Mouse (Mus musculus): Measurements from ENCODE around the gene Ablim2. TPM values are rescaled to one million over a fixed set of nuclear protein-coding genes. Genes with fewer than 3 reads are reported as not detected.

Gene Ablim2
- polyA plus RNA-seq, 1 experiment from 2014 or later = 2.7 TPM

GRCm38 (mm10) chr5:35905283-35905682, 147.6 kb downstream of the Ablim2 start:
- H3K27ac ChIP-seq = peak overlapping the region; percentile 12; the same call in 1 of the 2 replicates
- H3K4me3 ChIP-seq = no peak overlapping the region
- no peak overlapping the region for H3K4me2 ChIP-seq
- peaks cover 58% of the 10 kb centered on the region for H3K4me1 ChIP-seq
- H3K9me3 ChIP-seq = no peaks in the 10 kb centered on the region
- ATAC-seq (ENCODE audit: insufficient number of reproducible peaks, low FRiP score, low TSS enrichment, low read depth) = no peak
- no peaks in the 10 kb centered on the region for H3K27me3 ChIP-seq
- 47% methylated on average over 8 of the region's 8 CpGs for WGBS
- H3K36me3 ChIP-seq = 0 out of 2 replicates have a peak, but pooled peaks cover 3% of the 10 kb centered on the region
- no peak overlapping the region for H3K9ac ChIP-seq

- no peaks in the 10 kb centered on the region for H3K9me3 ChIP-seq
- H3K27ac ChIP-seq = peak overlapping the region; percentile 50; the same call in 1 of the 2 replicates
- no peak overlapping the region for H3K4me2 ChIP-seq
- no peak overlapping the region for H3K4me3 ChIP-seq
- WGBS = 78% methylated on average over 4 of the region's 4 CpGs
- H3K4me1 ChIP-seq = peaks cover 46% of the 10 kb centered on the region
- ATAC-seq (ENCODE audit: insufficient number of reproducible peaks, low FRiP score, low TSS enrichment, low read depth) = no peak
- no peaks in the 10 kb centered on the region for H3K27me3 ChIP-seq
- H3K9ac ChIP-seq = no peak overlapping the region
- H3K36me3 ChIP-seq = peaks cover 7% of the 10 kb centered on the region; the same call in 1 of the 2 replicates
Observed at GRCm38 (mm10) chr5:35907090-35907489, 149.4 kb downstream of the Ablim2 start.

- ATAC-seq (ENCODE audit: insufficient number of reproducible peaks, low FRiP score, low TSS enrichment, low read depth) = peak; percentile 64; the same call in 1 of the 2 replicates
- Histone ChIP-seq H3K27ac (peak overlapping the region; percentile 75), H3K27me3 (no peaks in the 10 kb centered on the region), H3K9me3 (no peaks in the 10 kb centered on the region), H3K36me3 (peaks cover 8% of the 10 kb centered on the region; the same call in 1 of the 2 replicates), H3K4me2 (peak overlapping the region; percentile 14; the same call in 1 of the 2 replicates), H3K4me1 (peaks cover 46% of the 10 kb centered on the region), H3K4me3 (no peak overlapping the region), H3K9ac (no peak overlapping the region)
- 20% methylated on average over 15 of the region's 15 CpGs for WGBS
Observed at GRCm38 (mm10) chr5:35907633-35908426, 150.2 kb downstream of the Ablim2 start.

- no peak for ATAC-seq (ENCODE audit: insufficient number of reproducible peaks, low FRiP score, low TSS enrichment, low read depth)
- no peak overlapping the region for H3K9ac ChIP-seq
Observed at GRCm38 (mm10) chr5:35908626-35909443, 151.2 kb downstream of the Ablim2 start.

GRCm38 (mm10) chr5:35915629-35916300, 158.1 kb downstream of the Ablim2 start:
- ATAC-seq (ENCODE audit: insufficient number of reproducible peaks, low FRiP score, low TSS enrichment, low read depth) = no peak
- H3K4me1 ChIP-seq = peaks cover 39% of the 10 kb centered on the region
- H3K4me3 ChIP-seq = no peak overlapping the region
- WGBS = 58% methylated on average over 12 of the region's 12 CpGs
- H3K27ac ChIP-seq = no peak overlapping the region
- no peak overlapping the region for H3K9ac ChIP-seq
- H3K36me3 ChIP-seq = peaks cover 5% of the 10 kb centered on the region; the same call in 1 of the 2 replicates
- no peak overlapping the region for H3K4me2 ChIP-seq
- no peaks in the 10 kb centered on the region for H3K9me3 ChIP-seq
- no peaks in the 10 kb centered on the region for H3K27me3 ChIP-seq

More at GRCm38 (mm10) chr5:35908626-35909443, 151.2 kb downstream of the Ablim2 start:
- Histone ChIP-seq H3K4me3 (no peak overlapping the region), H3K4me2 (no peak overlapping the region), H3K27ac (peak overlapping the region; percentile 75), H3K9me3 (no peaks in the 10 kb centered on the region), H3K27me3 (no peaks in the 10 kb centered on the region), H3K36me3 (peaks cover 5% of the 10 kb centered on the region; the same call in 1 of the 2 replicates), H3K4me1 (peaks cover 46% of the 10 kb centered on the region)
- WGBS = 49% methylated on average over 13 of the region's 13 CpGs

- no peak overlapping the region for H3K9ac ChIP-seq
- peaks cover 2% of the 10 kb centered on the region; the same call in 1 of the 2 replicates for H3K36me3 ChIP-seq
- H3K9me3 ChIP-seq = no peaks in the 10 kb centered on the region
- peaks cover 48% of the 10 kb centered on the region for H3K4me1 ChIP-seq
- no peak overlapping the region for H3K4me2 ChIP-seq
- ATAC-seq (ENCODE audit: insufficient number of reproducible peaks, low FRiP score, low TSS enrichment, low read depth) = no peak
- H3K27ac ChIP-seq = no peak overlapping the region
- 65% methylated on average over 5 of the region's 5 CpGs for WGBS
- H3K27me3 ChIP-seq = no peaks in the 10 kb centered on the region
- no peak overlapping the region for H3K4me3 ChIP-seq
Observed at GRCm38 (mm10) chr5:35916666-35917065, 159.0 kb downstream of the Ablim2 start.

- H3K27ac ChIP-seq = peak overlapping the region; percentile 65
- no peak overlapping the region for H3K4me2 ChIP-seq
Observed at GRCm38 (mm10) chr5:35918387-35918786, 160.7 kb downstream of the Ablim2 start.

GRCm38 (mm10) chr5:35920076-35920475, 162.4 kb downstream of the Ablim2 start:
- H3K9ac ChIP-seq = no peak overlapping the region
- ATAC-seq (ENCODE audit: insufficient number of reproducible peaks, low FRiP score, low TSS enrichment, low read depth) = no peak
- H3K9me3 ChIP-seq = no peaks in the 10 kb centered on the region
- no peak overlapping the region for H3K4me3 ChIP-seq
- no peaks in the 10 kb centered on the region for H3K27me3 ChIP-seq
- H3K4me1 ChIP-seq = peaks cover 72% of the 10 kb centered on the region
- H3K4me2 ChIP-seq = no peak overlapping the region
- no peaks in the 10 kb centered on the region for H3K36me3 ChIP-seq
- no peak overlapping the region for H3K27ac ChIP-seq
- 70% methylated on average over 4 of the region's 4 CpGs for WGBS

More at GRCm38 (mm10) chr5:35918387-35918786, 160.7 kb downstream of the Ablim2 start:
- 21% methylated on average over 8 of the region's 8 CpGs for WGBS
- ATAC-seq (ENCODE audit: insufficient number of reproducible peaks, low FRiP score, low TSS enrichment, low read depth) = no peak
- Histone ChIP-seq H3K27me3 (no peaks in the 10 kb centered on the region), H3K4me1 (peaks cover 63% of the 10 kb centered on the region), H3K9me3 (no peaks in the 10 kb centered on the region), H3K36me3 (no peaks in the 10 kb centered on the region), H3K4me3 (no peak overlapping the region), H3K9ac (no peak overlapping the region)

- no peak overlapping the region for H3K4me2 ChIP-seq
- H3K9me3 ChIP-seq = no peaks in the 10 kb centered on the region
- no peak overlapping the region for H3K4me3 ChIP-seq
- H3K27ac ChIP-seq = peak overlapping the region; percentile 88
- peaks cover 73% of the 10 kb centered on the region for H3K4me1 ChIP-seq
- H3K36me3 ChIP-seq = no peaks in the 10 kb centered on the region
- no peak overlapping the region for H3K9ac ChIP-seq
- no peak for ATAC-seq (ENCODE audit: insufficient number of reproducible peaks, low FRiP score, low TSS enrichment, low read depth)
- H3K27me3 ChIP-seq = no peaks in the 10 kb centered on the region
Observed at GRCm38 (mm10) chr5:35920557-35920956, 162.9 kb downstream of the Ablim2 start.

- H3K9me3 ChIP-seq = no peaks in the 10 kb centered on the region
- H3K9ac ChIP-seq = no peak overlapping the region
- peak overlapping the region; percentile 37; the same call in 1 of the 2 replicates for H3K4me2 ChIP-seq
- peaks cover 74% of the 10 kb centered on the region for H3K4me1 ChIP-seq
- H3K4me3 ChIP-seq = peak overlapping the region; percentile 2; the same call in 1 of the 2 replicates
- H3K27me3 ChIP-seq = no peaks in the 10 kb centered on the region
- 65% methylated on average over 6 of the region's 6 CpGs for WGBS
- no peak for ATAC-seq (ENCODE audit: insufficient number of reproducible peaks, low FRiP score, low TSS enrichment, low read depth)
- no peaks in the 10 kb centered on the region for H3K36me3 ChIP-seq
- H3K27ac ChIP-seq = peak overlapping the region; percentile 88
Observed at GRCm38 (mm10) chr5:35921141-35921540, 163.5 kb downstream of the Ablim2 start.

- peak; percentile 88 for ATAC-seq (ENCODE audit: insufficient number of reproducible peaks, low FRiP score, low TSS enrichment, low read depth)
- Histone ChIP-seq H3K4me3 (peak overlapping the region; percentile 2; the same call in 1 of the 2 replicates), H3K27me3 (no peaks in the 10 kb centered on the region), H3K36me3 (no peaks in the 10 kb centered on the region), H3K4me1 (peaks cover 78% of the 10 kb centered on the region), H3K27ac (peak overlapping the region; percentile 88), H3K9ac (no peak overlapping the region), H3K4me2 (peak overlapping the region; percentile 37), H3K9me3 (no peaks in the 10 kb centered on the region)
- 34% methylated on average over 10 of the region's 10 CpGs for WGBS
Observed at GRCm38 (mm10) chr5:35921595-35922254, 164.0 kb downstream of the Ablim2 start.

All from limb, embryonic 15.5 days (tissue).